Mouse (Mus musculus) hindbrain, embryonic 14.5 days (tissue): Measurements from ENCODE around the gene Tnp2. TPM values are rescaled to one million over a fixed set of nuclear protein-coding genes. Genes with fewer than 3 reads are reported as not detected.

Source experiments
- ATAC-seq: fragments of 200-750 bp; cut with Nextera tagmentation; 2 replicates; pipeline ENCODE4 v1.8.0; 2017; ENCODE audit warnings: moderate number of reproducible peaks, mild to moderate bottlenecking, moderate TSS enrichment, moderate library complexity; ENCODE audit not compliant: low FRiP score
- DNase-seq: peaks from one replicate; pipeline ENCODE4 v3.0.0-alpha.2; 2015; ENCODE audit warnings: low spot score
- H3K27ac ChIP-seq: fragments of 300-500 bp; sonication (generic); 2 replicates; pipeline ENCODE4 v1.5.1; 2014; ENCODE audit warnings: mild to moderate bottlenecking, moderate library complexity
- H3K27me3 ChIP-seq: fragments of 300-500 bp; sonication (generic); 2 replicates; pipeline ENCODE4 v1.6.1; 2014; ENCODE audit warnings: mild to moderate bottlenecking, low read length, mixed read lengths; ENCODE audit not compliant: control insufficient read depth, insufficient read depth
- H3K36me3 ChIP-seq: fragments of 300-500 bp; sonication (generic); replicated peaks from 2 replicates; pipeline ENCODE4 v1.6.1; 2014; ENCODE audit not compliant: control insufficient read depth, insufficient read depth
- H3K4me1 ChIP-seq: fragments of 300-500 bp; sonication (generic); replicated peaks from 2 replicates; pipeline ENCODE4 v1.6.1; 2014; ENCODE audit warnings: antibody characterized with exemption, low read length, mixed read lengths; ENCODE audit not compliant: control insufficient read depth, insufficient read depth
- H3K4me2 ChIP-seq: fragments of 300-500 bp; sonication (generic); replicated peaks from 2 replicates; pipeline ENCODE4 v1.6.1; 2014; ENCODE audit warnings: mild to moderate bottlenecking, moderate library complexity
- H3K4me3 ChIP-seq: fragments of 300-500 bp; sonication (generic); replicated peaks from 2 replicates; pipeline ENCODE4 v1.5.1; 2014; ENCODE audit warnings: mild to moderate bottlenecking, low read length
- H3K9ac ChIP-seq: fragments of 300-500 bp; sonication (generic); 2 replicates; pipeline ENCODE4 v1.6.1; 2014
- H3K9me3 ChIP-seq: fragments of 300-500 bp; sonication (generic); 2 replicates; pipeline ENCODE4 v1.6.1; 2016; ENCODE audit warnings: low read length; ENCODE audit not compliant: control insufficient read depth
- WGBS: fragments of 180-500 bp; shearing (Covaris S2); extraction: QIAGEN DNeasy Blood & Tissue Kit; methylation state at CpG from one replicate; pipeline ENCODE4 v1.1.7; 2014; 5-methylcytosine and 5-hydroxymethylcytosine counted together
- polyA plus RNA-seq: library from polyadenylated mRNA; unstranded; fragments of >200 nt; fragmentation: Nextera tagmentation; extraction: Ambion mirVana; gene quantifications from 2 replicates; pipeline ENCODE4 v1.2.1, GENCODE M21; 2014

Gene Tnp2
- polyA plus RNA-seq, 1 experiment from 2014 or later = not detected

- WGBS = under 1% methylated on average over 56 of the region's 59 CpGs
Observed at GRCm38 (mm10) chr16:10785371-10786231, 2.9 kb downstream of the Tnp2 start, which contains the start of gene Socs1. Gene Socs1, minus strand, starts transcription at chr16:10785536.

DNA sequence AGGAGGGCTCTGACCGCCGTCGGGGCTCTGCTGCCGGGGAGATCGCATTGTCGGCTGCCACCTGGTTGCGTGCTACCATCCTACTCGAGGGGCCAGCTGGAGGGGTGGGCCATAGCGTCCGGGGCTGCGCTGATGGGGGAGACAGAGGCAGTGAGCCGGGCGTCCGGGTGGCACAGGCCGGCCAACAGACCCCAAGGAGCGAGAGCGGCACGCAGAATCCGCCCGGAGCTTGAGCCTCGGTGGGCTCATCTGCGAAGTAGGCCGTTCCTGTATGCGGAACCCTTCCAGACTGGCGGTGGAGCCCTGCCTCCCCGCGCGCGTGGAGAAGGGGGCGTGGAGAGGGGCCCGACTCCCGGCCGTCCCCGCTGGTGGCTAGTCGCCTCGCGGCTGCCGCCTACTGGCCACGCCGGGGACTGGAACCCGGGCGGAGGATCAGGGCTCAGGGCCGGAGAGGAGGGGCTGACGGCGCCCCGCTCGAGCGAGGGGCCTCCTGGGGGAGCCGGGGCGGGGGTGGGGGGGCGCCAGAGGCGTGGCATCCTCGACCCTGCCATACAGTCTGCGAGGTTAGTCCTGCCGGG is 3.6 kb downstream of the Tnp2 start:
- Histone ChIP-seq H3K27me3 (peaks cover 22% of the 10 kb centered on the region), H3K27ac (peak overlapping the region; percentile 85), H3K4me3 (peak overlapping the region; percentile 49), H3K4me2 (peak overlapping the region; percentile 97), H3K9ac (peak overlapping the region; percentile 72), H3K36me3 (no peaks in the 10 kb centered on the region), H3K4me1 (peaks cover 28% of the 10 kb centered on the region), H3K9me3 (no peaks in the 10 kb centered on the region)
- peak; percentile 86 for ATAC-seq
- WGBS = 0% methylated on average over 34 of the region's 55 CpGs
- DNase-seq = peak; percentile 91

More at GRCm38 (mm10) chr16:10785371-10786231, 2.9 kb downstream of the Tnp2 start, which contains the start of gene Socs1:
- Histone ChIP-seq H3K9me3 (no peaks in the 10 kb centered on the region), H3K4me1 (peaks cover 28% of the 10 kb centered on the region), H3K27me3 (peaks cover 22% of the 10 kb centered on the region), H3K9ac (peak within 1 kb of the TSS; percentile 72), H3K27ac (peak within 1 kb of the TSS; percentile 85), H3K36me3 (no peaks in the 10 kb centered on the region), H3K4me3 (peak within 1 kb of the TSS; percentile 49), H3K4me2 (peak within 1 kb of the TSS; percentile 97)
- ATAC-seq (peak; percentile 88), DNase-seq (peak; percentile 82)

- 3% methylated on average over 81 of the region's 81 CpGs for WGBS
- Histone ChIP-seq H3K9me3 (no peaks in the 10 kb centered on the region), H3K4me2 (peak overlapping the region; percentile 97), H3K27ac (peak overlapping the region; percentile 85), H3K36me3 (no peaks in the 10 kb centered on the region), H3K27me3 (peaks cover 22% of the 10 kb centered on the region), H3K9ac (peak overlapping the region; percentile 72), H3K4me1 (peaks cover 28% of the 10 kb centered on the region), H3K4me3 (peak overlapping the region; percentile 49)
- no peak for ATAC-seq
- peak; percentile 58 for DNase-seq
Observed at GRCm38 (mm10) chr16:10783883-10784792, 4.3 kb downstream of the Tnp2 start.

DNA sequence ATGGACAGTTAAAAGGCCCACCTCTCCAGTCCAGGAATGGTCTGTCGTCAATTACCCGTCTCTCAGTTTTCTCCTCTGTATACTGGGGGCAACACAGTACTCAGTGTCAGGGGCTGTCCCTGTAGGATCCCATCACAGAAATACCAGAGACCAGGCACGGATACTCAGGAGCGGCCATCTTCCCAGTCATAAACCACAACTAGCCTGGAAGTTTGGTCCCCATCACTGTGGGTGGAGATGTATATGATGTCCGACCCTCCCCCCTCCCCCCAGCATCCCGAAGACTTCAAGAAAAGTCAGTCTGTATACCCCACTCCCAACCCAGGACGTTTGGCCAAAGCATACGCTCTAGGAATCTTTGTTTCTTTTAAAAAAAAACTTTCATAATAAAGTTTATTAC is 5.0 kb downstream of the Tnp2 start:
- no peak for ATAC-seq
- H3K4me3 ChIP-seq = peak overlapping the region; percentile 49
- no peak overlapping the region for H3K9ac ChIP-seq
- DNase-seq = no peak
- H3K36me3 ChIP-seq = no peaks in the 10 kb centered on the region
- peak overlapping the region; percentile 97 for H3K4me2 ChIP-seq
- H3K27me3 ChIP-seq = peaks cover 22% of the 10 kb centered on the region
- peaks cover 28% of the 10 kb centered on the region for H3K4me1 ChIP-seq
- WGBS = 74% methylated on average over 8 of the region's 8 CpGs
- no peaks in the 10 kb centered on the region for H3K9me3 ChIP-seq
- no peak overlapping the region for H3K27ac ChIP-seq

DNA sequence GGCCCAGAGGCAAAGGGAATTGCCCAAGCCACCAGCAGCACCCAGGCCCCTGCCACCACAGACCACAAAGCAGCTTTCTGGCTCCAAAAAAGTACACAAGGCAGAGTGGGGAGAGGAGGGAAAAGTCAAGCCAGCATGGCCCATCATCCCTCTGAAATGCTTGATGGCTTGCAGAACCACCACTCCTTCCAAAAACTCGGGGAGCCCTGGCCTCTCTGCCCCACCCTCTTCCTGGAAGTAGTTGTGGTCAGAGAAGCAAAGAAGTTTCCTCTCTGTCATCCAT is 5.4 kb downstream of the Tnp2 start:
- H3K4me1 ChIP-seq = peaks cover 28% of the 10 kb centered on the region
- no peak overlapping the region for H3K4me3 ChIP-seq
- WGBS = 57% methylated on average over 1 of the region's 1 CpGs
- H3K4me2 ChIP-seq = peak overlapping the region; percentile 97
- H3K9ac ChIP-seq = no peak overlapping the region
- no peak overlapping the region for H3K27ac ChIP-seq
- H3K9me3 ChIP-seq = no peaks in the 10 kb centered on the region
- DNase-seq = no peak
- peaks cover 22% of the 10 kb centered on the region for H3K27me3 ChIP-seq
- no peaks in the 10 kb centered on the region for H3K36me3 ChIP-seq
- no peak for ATAC-seq

DNA sequence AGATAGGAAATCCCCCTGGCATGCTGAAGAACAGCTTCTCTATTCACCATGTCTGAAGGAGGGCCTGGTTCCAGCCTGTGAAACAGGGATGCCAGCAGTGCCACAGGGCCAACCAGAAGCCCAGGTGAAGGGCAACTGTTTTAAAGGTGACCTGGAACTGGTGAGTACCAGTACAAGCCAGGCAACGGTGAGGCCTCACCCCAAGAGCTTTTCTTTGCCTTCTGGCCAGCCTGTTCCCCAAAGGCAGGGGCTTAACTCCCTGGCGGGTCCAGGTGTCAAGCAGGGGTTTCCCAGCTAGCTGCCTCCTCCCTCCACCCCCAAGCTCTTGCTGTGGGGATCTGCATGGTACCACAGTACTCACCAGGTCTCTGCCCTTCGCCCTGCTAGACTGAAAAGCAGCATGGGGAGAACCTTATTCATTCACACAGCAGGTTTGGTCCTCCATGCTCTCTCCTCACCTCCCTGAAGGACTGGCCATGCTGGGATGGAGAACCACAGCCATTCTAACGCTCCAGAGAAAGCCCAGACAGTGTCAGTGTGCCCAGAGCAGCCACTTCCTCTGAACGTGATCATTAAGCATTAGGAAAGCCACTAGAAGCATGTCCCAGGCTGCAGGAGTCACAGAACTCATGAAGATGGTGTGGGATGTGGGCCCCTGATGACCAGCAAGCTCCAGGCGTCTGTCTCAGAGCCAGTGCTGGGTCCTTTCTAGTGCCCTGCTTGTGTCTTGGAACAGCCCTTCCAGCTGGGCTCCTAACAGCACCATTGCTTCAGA is 5.9 kb downstream of the Tnp2 start:
- H3K4me1 ChIP-seq = peaks cover 28% of the 10 kb centered on the region
- WGBS = 40% methylated on average over 6 of the region's 6 CpGs
- no peak overlapping the region for H3K4me3 ChIP-seq
- peaks cover 22% of the 10 kb centered on the region for H3K27me3 ChIP-seq
- H3K9ac ChIP-seq = peak overlapping the region; percentile 16; the same call in 1 of the 2 replicates
- H3K4me2 ChIP-seq = peak overlapping the region; percentile 97; the same call in 1 of the 2 replicates
- H3K9me3 ChIP-seq = no peaks in the 10 kb centered on the region
- ATAC-seq = no peak
- DNase-seq = no peak
- H3K36me3 ChIP-seq = no peaks in the 10 kb centered on the region
- H3K27ac ChIP-seq = no peak overlapping the region

GRCm38 (mm10) chr16:10781862-10782371 is 6.5 kb downstream of the Tnp2 start:
- H3K4me1 ChIP-seq = peaks cover 28% of the 10 kb centered on the region
- no peak for ATAC-seq
- H3K4me3 ChIP-seq = no peak overlapping the region
- H3K27me3 ChIP-seq = peaks cover 22% of the 10 kb centered on the region
- 43% methylated on average over 9 of the region's 9 CpGs for WGBS
- H3K36me3 ChIP-seq = no peaks in the 10 kb centered on the region
- DNase-seq = no peak
- 0 out of 2 replicates have a peak overlapping the region, but pooled peaks have one; percentile 16 for H3K9ac ChIP-seq
- H3K9me3 ChIP-seq = no peaks in the 10 kb centered on the region
- no peak overlapping the region for H3K27ac ChIP-seq
- no peak overlapping the region for H3K4me2 ChIP-seq

GRCm38 (mm10) chr16:10780631-10781120 is 7.8 kb downstream of the Tnp2 start:
- no peak for DNase-seq
- no peak overlapping the region for H3K9ac ChIP-seq
- H3K4me2 ChIP-seq = no peak overlapping the region
- H3K4me3 ChIP-seq = no peak overlapping the region
- peaks cover 22% of the 10 kb centered on the region for H3K27me3 ChIP-seq
- no peak for ATAC-seq
- H3K27ac ChIP-seq = no peak overlapping the region
- H3K36me3 ChIP-seq = no peaks in the 10 kb centered on the region
- H3K9me3 ChIP-seq = no peaks in the 10 kb centered on the region
- peaks cover 23% of the 10 kb centered on the region; the same call in 1 of the 2 replicates for H3K4me1 ChIP-seq
- 89% methylated on average over 5 of the region's 5 CpGs for WGBS
